Mouse (Mus musculus): Measurements from ENCODE around the gene Ctnnd2.

Gene Ctnnd2

DNA sequence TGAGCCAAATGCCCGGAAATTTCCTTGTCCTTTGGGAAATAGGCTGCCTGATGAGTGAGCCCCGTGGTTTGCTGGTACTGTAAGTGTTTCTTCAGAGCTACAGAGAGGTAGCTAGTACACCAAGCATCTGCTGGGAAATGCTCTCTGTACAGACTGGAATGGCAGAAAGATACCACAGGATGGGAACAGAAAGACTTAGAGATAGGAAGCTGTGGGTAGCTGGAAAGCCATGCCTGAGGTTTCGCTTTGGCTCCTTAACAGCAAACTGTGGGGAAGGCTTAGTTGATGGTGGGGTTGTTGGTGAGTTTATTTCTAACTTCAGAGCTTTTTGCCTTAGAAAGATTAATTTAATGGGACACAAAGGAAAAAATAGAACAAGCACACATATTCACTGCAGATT lies 485.2 kb downstream of the Ctnnd2 start:
- DNase-seq = no peak

DNA sequence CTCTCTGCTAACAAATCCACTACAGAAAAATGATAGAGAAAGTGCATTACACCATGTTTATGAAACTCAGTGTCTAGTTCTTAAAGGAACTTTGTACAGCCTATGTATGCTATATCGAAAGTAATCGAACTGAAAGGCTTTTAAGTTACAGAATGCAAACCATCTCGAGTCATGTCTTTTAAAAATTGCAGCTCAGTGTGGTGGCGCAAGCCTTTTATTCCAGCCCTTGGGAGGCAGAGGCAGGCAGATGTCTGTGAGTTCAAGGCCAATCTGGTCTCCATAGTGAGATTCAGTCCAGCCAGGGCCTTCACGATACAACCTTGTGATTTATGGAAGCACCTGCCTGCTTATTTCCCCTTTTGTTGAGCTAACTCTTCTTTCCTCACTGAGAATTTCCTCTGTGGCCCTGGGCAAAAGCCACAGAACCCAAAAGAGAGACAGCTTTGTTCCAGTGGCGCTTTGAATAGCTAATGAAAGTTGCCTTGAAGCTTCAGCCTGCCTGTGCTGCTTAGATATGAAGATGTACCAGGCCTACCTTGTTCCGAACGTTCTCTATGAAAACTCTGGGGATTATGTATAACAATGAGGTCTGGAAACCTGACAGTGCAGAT lies 488.3 kb downstream of the Ctnnd2 start:
- no peak for DNase-seq

DNA sequence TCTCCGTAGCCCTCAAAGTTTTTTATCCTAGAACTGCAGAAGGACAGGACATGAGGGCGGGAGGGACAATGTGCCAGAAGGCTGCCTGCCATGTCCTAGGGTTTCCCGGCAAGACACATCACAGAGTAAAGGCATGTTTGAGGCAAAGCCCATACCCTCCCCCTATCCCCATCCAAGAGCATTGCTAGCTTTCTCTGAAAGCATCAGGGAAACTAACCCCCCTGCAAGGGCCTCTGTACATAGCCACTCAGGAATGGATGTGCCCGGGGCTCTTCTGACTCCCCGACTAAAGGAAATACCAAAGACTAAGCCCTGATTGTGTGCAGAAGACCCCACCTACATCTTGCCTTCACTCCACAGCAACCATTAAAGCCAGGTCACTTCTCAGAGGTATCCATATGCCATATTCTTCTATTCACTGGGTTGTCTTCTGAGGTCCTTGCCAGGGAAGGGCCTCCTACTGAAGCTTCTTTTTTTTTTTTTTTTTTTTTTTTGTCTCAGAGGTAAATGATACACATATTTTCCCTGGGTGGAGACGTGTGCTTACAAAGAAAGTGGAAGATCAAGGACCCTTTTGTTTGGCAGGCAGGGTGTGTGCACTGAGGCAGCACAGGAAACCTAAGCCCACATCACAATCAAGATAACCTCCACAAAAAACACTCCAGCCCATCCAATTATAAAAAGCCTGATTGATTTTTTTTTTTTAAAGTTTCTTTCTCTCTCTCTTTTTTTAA lies 489.5 kb downstream of the Ctnnd2 start:
- DNase-seq = no peak

DNA sequence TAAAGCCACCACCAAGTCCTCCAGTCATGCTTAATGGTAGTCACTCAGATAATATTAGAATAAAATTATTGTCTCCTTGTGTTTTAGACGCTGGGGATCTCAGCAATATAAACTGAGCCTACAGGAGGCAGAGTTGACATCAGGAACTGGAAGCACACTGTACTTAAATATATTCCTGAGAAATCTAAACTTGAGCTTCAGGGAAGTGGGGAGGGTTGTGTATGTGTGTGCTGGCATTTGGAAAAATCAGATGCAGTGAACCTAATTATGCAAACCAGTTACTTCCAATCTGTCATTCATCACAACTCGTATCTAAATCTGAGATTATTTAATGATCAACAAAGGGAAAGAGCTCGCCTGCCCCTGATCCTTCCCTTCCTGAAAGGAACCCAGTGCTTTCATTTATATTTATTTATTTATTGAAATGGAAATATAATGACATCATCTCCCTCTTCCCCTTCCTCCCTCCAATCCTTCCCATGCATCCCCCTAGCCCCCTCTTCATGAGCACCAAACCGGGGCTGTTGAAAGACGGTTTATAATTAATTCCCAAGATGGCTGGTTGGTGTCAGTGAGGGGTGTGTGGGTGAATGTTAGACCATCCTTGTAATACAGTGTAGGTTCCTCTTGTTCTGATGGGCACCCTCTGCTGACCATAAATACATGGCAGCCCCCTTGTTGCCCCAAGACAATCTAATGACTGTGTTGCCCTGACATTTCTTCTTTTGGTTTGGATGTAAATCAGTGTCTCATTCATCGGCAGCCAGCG lies 495.6 kb downstream of the Ctnnd2 start:
- no peak for DNase-seq

DNA sequence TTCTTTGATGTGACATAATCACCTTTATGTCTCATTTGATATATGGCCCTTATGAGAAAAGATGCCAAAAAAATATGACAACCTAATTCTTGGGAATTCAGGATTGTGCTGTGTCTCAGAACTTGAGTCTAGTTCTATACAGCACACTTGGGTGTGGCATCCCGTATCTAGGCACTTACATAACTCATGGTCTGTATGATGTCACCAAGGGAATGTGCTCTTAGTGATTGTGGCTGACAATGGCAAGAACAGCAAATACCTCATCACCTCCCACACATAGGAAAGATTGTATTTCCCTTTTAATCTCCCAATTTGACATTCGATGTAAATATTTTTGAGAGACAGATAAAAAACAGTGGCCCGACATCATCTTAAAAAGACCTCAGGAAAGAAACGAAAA lies 509.5 kb downstream of the Ctnnd2 start:
- DNase-seq = no peak

DNA sequence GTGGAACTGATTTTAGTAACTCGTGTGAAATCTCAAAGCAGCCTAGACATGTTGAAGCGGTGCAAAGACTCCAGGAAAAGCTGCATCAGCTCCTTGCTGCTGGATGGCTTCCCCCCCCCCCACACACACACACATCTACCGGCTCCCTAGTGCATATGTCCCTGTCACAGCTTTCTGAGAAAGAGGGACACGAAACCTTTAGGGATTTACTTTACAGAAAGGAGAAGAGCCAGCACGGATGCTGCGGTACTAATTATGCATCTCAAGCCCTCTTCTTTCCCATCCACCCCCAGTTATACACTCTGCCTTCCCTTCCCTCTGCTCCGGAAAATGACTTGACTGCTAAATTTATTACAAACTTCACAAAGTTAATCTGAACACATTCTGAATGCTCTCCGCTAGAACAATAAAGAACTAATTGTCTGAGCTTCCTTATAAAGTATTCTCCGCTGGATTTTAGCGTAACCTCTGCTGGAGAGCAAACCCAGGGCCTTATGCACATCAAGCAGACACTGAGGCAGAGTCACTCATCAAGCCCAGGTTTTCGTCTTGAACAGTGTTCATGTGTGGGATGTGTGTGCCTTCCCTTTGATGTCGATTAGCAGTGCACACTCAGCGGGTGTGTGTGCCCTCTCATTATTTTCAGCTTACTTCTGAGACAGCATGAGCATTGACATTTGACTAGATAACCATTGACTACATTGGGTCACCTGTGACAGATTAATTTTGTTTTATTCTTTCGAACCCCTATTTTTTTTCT lies 510.1 kb downstream of the Ctnnd2 start:
- DNase-seq = no peak

DNA sequence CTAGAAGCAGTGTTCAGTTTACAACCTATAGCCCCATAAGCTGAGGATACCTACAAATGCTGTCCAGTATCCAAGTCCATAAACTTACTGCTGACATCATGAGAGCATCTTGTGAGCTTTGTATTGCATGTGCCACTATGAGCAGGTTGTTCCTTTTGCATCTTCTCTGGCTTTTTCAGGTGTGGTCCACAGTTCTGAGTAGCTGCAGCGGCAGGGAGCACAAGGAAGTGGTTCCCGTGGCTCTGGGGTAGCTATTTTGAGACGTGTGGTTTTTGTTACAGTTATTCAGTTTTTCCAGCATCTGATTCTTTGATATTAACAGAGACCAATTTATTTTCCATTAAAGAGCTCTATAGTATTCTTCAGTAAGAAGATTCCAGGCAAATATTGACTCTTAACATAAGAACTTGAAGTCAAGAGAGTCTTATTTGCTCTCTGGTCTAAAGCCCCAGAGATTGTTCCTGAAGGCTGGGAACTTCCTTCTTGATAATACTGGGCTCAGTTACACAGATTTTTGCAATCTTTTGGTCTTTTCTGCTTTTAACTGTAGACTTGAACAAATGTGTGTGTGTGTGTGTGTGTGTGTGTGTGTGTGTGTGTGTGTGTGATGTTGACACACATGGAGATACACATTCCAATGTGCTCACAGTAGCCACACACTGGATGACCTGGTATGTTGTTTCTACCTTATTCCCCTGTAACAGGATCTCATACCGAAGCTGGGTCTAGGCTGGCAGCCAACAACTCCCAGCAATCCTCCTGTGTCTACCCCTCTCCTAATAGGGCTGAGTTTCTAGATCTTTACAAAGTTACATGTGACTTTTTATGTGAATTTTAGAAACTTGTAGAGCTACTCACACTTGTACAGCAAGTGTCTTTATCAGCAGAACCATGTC lies 514.1 kb downstream of the Ctnnd2 start:
- DNase-seq = no peak

DNA sequence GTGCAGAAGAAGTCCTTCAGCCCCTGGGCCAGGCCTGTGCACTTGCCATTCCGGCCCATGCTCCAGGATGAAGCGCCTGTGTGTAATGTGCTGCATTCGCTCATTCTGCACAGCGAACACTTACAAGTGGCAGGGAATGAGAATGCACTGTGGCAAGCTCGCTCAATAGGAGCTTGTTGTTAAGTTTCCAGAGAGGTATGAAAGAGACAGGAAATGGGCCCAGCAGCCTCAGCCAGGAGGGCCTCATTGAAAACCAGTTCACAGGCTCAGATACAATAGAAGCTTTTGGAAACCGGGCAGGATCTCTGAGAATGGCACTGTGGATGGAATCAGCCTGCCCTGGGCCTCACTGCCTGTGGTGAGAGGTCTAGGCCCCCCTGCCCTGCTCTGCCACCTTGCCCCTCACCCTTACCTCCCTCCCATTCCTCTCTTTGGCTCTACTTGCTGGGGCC lies 521.4 kb downstream of the Ctnnd2 start:
- peak; percentile 36 for DNase-seq

DNA sequence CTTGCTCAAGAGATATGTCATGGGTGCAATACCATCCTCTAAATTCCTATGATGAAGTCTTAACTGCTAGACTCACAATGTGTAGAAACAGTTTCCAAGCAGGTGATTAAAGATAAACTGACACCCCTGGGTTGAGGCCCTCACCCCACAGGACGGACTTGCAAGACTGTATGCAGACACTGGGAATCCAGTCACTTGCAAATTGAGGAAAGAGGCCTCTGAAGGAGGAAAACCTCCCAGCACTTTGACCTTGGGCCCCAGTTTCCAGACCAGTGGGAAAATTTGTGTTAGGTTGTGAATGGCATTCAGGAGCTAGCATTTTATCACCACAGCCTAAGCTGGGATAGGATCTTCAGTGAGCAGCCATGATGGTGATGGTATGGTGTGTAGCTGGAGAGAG lies 521.9 kb downstream of the Ctnnd2 start:
- no peak for DNase-seq

DNA sequence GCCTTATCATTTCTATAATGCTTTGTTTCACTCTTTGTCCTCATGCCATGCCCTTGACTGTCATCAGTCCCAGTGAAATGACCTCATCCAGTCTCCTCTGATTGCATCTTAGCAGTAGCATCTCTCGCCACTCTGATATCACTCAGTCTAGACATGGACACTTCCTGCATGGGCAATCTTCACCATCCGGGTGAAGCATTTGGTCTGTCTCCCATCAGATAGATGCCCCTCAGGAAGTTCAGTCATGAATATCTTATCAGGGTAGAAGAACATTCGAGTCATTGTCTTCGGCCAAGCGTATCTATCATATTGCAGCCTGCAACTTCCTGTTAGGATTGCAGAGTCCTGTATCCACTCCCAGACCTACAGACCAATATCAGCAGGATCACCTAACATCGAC lies 523.5 kb downstream of the Ctnnd2 start:
- no peak for DNase-seq

DNA sequence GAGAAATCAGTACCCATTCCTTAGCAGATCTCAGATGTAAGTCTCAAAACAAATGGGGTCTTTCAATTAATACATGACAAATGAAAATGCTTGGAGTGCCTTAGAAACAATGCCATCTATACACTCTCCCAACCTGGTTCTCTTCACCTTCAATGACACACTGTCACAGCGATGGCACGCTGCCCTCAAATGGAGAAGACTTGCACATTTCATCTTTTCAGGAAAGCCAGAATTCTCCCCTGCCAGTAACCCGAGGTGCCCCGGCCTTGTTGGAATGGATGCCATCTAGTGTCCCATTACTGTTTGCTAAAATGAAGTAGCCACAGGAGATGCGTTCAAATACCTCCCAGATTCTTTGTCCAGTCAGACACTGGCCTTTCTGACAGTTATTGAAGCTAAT lies 525.0 kb downstream of the Ctnnd2 start:
- DNase-seq = no peak

DNA sequence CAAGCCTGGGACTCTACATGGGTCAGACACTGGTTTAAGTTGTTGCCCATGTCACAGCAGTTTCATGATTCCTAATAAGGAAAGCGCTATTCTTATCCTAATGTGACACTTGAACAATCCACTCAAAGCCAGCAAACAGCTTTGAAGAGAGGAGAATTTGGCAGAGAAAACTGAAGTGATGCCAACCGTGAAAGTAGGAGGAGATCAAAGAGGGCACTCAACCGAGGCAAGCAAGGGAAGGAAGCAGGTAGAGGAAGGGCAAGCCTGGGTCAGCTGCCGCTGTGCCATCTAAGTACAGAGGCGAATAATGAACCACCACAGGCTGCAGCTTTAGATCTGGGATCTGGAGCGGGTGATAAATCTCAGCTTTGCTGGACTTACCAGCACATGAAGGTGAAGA lies 528.4 kb downstream of the Ctnnd2 start:
- DNase-seq = no peak

DNA sequence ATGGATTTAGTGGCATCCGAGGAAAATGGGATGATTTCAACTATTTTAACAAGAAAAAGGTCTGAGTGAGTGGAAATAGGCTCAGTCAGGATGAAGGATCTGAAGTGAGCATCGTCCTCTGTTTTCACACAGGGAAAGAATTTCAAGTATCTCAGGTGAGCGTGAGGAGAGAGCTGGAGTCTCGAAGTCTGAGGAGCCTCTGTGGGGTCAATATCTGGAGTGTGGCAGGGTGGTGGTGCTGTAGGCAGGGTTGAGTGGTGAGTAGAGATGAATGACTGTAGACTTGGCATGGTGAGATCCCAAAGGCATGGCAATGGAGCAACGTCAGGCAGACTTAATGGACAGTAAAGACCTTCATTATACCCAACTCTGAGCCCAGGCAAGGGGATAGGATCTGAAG lies 529.2 kb downstream of the Ctnnd2 start:
- DNase-seq = no peak

DNA sequence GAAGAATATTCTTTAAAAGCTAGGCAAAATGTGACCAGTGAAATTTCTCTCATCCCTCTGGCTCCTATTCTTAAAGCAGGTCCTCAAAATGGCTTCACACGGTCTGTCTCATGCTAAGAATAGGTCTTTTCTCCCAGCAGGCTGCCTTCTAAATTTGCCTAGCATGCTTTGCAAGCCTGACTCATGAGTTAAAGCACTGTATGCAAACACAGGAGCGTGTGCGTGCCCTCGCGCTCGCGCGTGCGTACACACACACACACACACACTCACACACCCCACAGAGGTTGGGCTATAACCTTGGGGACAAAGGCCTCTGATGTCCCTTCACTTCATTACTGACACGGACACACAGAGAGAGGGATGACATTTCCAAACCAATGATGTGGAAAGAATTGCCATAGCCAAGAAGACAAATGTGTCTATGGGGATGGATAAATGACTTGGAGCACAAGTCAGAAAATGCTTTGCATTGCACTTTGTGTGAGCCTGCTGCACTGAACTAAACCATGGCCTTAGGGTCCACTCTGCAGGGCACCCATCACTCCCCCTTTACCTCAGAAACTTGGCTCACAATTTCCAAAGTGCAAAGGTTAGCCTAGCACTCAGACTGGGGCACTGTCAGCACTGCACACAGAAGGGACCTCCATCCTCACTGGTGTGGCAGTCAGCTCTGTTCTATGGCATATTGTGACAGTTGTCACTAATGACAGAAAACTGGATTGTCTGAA lies 536.8 kb downstream of the Ctnnd2 start:
- peak; percentile 36 for DNase-seq

DNA sequence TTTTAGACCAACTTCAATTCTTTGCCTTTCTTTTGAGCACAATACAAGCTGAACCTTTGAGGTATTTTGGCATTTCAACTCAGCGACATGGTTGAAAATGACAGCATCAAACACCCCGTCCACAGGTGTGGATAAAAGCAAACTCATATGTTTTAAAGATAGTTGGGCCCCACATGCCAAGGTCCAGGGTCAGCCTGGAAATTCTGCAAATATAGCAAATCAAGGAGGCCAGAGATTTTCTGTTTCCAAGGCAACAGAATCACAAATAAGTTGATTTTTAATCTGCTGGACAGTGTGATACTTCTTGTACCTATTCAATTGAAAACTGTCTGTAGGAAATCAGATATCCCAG lies 537.3 kb downstream of the Ctnnd2 start:
- no peak for DNase-seq

DNA sequence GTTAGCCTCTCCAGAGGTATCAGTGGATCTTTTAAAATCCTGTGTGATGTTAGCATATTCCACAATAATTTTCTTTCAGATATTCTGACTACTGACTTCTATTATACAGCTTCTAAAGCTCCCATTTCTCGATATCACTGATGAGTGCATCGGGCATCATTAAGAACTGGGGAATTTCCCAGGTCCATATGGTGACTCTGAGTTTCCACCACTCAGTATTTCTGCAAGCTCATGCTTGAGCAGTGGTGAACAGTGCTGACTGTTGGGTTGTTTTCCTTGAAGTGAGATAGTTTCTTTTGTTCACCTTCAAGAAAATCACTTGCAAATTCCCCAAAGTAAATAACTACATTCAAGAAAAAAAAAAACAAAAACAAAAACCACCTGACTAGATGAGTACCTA lies 542.4 kb downstream of the Ctnnd2 start:
- DNase-seq = no peak

DNA sequence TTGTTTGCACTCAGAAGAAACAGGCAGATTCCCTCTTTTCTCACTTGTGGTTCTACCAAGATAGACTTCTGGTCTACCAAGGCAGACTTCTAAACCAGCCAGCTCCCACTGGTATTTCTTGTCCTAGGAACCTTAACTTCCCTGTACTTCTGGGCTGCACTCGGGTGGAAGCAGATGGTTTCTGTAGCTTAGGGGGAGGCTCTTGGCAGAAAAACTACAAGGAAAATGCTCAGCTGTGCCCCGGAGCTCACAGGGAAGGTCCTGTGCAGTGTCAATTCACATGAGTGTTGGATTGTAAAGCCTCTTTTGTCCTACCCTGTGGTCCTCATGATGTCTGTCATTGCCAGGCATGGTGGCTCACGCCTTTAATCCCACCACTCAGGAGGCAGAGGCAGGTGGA lies 546.4 kb downstream of the Ctnnd2 start:
- no peak for DNase-seq

DNA sequence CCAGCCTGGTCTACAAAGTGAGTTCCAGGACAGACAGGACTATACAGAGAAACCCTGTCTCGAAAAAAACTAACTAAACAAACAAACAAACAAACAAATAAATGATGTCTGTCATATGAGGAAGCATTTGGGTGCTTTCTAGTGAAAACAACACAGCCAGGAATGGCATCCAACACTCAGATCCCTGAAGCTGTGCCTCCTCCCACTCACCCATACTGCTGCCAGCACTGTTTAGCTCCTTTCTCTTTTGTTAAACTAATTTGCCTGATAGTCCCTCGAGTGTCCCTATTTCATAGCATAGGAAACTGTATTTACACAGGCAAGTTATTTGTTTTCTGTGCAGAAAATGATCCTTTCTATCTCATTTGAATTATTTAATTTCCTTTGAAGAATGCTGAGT lies 546.8 kb downstream of the Ctnnd2 start:
- DNase-seq = no peak

DNA sequence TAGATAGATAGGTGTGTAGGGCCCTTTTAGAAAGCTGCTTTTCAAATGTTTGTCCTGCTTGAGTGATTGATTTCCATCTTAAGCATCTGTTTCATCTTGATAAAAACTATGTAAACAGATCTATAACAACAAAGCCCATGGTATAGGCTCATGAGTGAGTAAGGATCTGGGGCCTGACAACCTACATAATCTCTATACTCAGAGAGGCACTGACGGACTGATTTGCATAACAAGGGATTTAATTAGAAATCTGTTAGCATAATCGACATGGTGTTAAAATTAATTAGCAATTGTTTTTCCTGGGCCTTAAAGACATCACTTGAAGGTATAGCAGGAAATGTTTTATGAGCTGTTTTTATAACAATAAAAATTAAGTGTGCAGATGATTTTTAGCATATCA lies 548.7 kb downstream of the Ctnnd2 start:
- DNase-seq = no peak

DNA sequence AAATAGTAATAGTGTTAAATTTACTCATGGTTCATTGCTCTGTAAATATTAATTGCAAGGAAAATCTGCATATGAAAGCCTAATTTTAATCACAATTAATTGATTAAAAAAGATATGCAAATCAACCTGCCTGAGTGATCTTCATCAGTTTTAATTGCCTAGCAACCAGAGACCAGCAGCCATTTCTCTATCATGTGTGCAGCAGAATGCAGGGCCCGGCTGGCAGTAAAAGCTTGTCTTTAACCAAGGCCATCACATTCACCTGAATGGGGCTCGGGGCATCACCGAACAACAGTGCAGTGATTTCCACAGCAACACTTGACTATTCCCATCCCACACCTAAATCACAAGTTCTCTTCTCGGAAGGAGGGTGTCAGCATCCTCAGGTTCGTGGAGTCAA lies 553.7 kb downstream of the Ctnnd2 start:
- no peak for DNase-seq

DNA sequence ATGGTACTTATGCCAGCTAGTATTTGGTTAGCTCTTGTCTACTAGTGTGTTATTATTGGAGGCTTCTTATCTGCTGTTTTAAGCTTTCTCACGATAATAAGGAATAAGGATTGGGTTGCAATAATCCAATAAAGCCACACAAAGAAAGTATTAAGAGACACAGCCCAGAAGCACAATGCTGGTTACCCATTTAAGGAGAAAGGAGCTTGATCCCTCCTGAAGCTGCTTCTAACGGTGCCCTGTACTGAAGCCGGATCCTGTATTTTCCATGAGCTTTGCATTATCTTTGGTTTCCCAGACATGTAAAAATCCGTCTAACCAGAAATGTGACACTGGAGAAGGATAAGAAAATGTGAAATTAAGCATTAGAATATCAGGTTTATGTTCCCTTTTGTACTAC lies 565.8 kb downstream of the Ctnnd2 start:
- DNase-seq = no peak

DNA sequence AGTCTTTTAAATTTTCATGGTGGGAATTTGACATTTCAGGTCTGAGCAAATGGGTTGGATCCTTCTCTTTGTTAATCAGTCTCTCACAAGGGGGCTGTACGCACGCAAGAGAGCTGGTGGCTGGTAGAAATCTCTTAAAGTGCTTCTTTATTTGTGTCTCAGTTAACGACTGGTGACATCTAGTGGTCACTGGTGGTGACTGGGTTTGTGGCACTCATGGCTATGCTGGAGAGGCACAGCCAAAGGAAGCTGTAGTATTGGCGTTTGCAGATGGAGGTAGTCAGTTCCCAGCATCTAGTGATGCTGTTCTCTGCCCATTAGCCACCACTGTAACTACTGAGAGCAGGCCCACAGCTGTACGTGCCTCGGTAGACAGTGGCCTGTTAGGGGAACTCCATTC lies 568.3 kb downstream of the Ctnnd2 start:
- peak; percentile 70 for DNase-seq
